Mouse (Mus musculus) gastrocnemius, postnatal 14 days (tissue): ENCODE data around the gene Wwox. TPM values are rescaled to one million over a fixed set of nuclear protein-coding genes. Genes with fewer than 3 reads are reported as not detected.

Experiments used
- DNase-seq: peaks from one replicate; pipeline ENCODE4 v3.0.0; 2021; ENCODE audit warnings: mixed read lengths
- intact Hi-C: fragments of 180-260 bp; cut with DNase I; formaldehyde crosslinking; loops from one replicate; pipeline ENCODE4 v1.15.1; 2025; ENCODE audit warnings: low total_unique reads
- total RNA-seq, 2 experiments: library from RNA; stranded (reverse); gene quantifications; 2 replicates each; pipeline ENCODE4 v1.2.3; 2021

The Wwox gene
- total RNA-seq, 2 experiments from 2014 or later: 7.2 to 7.8 TPM

DNA sequence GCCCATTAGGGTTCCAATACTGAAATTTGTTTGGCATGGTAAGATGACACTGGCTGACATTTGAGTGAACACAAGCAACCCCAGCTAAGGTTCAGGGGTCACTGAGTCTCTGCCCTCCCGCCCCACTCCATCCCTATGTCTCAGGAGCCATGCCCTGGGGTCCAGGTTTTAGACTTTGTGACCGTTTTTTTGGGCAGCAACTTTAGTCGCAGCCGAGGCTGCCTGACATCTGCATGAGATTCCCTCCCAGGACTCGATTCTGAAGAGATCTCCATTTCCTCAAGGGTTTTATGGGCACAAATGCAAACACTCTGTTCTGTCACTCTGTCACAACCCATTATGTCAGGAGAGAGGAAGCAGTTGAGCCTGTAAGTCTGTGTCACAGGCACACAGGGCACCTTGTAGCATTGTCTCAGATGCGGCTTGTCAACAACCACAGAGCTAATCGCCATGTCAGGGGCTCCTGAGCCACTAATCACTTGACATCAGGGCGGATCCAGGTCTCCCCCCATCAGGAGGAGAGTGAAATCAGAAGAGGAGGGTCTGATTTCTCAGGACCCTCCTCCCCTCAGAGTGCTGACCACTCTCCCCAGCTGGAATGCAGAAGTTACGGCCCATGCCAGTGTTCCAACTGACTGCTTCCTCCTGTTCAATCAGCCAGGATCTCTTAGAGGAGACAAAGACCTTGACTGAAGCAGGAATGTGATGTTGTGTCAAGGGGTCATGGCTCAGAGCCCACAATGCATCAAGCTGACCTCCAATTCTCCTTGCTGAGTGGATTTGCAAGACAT lies 704.3 kb downstream of the Wwox start:
- no peak for DNase-seq
- intact Hi-C loops: no loop called here

DNA sequence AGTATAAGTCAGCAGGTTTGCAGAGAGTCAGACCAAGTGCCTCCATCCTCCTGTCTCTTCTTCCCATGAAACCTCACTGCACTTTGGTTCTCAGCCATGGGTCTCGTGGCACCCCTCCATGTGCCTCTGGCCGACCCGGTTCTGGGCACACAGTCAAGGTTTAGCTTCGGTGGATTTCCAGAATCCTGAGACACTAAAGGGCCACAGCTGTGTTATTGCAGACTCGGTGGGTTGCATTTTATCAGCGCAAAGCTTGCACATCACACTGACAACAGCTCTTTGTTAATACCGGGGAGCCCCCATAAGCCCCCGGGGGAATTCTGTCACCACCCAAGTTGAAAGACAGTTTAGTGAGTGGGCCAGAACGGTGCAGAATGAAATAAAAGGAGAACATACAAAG lies 707.6 kb downstream of the Wwox start:
- DNase-seq: peak; percentile 54

DNA sequence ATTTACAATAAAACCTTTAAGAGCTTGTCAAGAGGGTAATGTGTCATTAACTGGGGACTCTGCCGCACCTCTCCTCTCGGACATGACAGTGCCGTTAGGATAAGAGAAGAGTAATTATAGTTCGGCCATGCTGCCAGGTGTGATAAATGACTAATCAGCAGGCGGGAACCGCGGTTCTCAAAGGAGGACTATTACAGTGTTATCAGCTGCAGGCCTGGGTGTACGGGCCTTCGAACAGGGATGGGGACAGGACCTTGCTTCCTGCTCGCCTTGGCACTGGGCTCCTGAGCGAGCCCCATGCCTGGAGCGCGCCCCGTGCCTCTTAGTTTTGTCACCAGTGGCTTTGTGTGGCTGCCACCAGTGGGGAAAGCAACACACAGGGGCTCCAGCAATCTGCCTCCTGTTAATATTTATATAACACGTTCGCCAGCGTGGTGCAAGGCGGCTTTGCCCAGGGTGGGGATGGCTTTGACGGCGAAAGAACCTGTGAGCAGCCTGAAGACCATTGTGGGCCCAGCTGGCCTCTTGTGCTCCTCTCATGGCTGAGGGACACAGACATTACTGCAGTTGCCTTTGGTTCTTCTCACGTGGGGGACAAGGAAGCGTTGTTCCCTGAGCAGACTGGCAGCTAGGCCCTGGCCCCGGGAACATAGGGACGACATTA lies 711.1 kb downstream of the Wwox start:
- intact Hi-C loops: no loop called here
- DNase-seq: no peak

More for the DNA sequence above, 707.6 kb downstream of the Wwox start:
- intact Hi-C loops: no loop called here

DNA sequence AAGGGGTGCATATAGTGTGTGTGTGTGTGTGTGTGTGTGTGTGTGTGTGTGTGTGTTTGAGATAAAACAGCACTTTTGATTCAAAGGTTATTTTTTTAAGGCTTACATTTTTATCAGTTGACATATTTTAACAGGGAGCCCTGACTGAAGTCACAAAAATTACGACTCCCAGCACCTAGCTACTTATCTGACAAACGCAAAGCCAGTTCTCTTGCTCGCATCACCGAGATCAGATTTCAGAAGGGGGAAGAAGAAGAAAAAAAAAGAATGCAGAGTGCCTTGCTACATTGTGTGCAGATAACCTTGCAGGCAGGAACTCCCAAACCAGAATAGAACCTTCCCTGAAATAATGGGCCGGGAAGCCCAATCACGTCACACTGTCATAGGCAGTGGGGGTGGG lies 712.0 kb downstream of the Wwox start:
- intact Hi-C loops: no loop called here
- DNase-seq: no peak

DNA sequence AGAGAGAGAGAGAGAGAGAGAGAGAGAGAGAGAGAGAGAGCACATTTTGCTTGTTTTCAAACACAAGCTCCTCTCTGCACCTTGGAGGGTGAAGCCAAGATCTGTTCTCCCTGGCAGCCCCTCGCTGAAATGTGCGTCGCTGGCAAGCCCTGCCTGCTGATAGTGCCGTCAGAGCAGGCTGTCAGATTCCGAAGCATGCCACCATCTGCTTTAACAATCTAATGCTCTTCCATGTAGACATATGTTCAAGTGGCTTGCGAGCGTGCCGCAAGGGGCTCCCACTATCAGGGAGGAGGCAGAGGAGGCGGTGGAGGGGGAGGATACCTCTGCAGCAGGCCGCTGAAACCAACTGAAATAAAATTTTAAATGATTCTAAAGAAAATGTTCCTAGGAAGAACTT lies 714.6 kb downstream of the Wwox start:
- intact Hi-C loops: no loop called here

DNA sequence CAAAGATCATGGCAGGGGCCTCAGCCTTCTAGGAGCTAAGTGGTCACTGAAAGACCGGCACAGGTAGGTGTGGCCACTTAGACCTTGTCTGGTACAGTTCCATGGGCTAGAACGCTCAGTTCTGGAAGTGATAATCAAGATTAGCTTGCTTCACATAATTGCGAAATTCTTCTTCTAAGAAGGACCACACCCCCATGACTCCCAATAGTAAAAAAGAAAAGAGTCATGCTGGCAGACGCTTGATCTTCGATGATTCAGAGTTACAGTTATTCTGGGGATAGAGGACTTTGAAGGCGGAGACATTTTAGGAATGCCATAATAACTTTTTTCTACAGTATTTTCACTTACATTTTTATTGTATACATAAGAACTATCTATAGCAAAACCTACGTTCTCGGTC lies 716.7 kb downstream of the Wwox start:
- intact Hi-C loops: no loop called here
- no peak for DNase-seq

More for the DNA sequence above, 714.6 kb downstream of the Wwox start:
- no peak for DNase-seq

DNA sequence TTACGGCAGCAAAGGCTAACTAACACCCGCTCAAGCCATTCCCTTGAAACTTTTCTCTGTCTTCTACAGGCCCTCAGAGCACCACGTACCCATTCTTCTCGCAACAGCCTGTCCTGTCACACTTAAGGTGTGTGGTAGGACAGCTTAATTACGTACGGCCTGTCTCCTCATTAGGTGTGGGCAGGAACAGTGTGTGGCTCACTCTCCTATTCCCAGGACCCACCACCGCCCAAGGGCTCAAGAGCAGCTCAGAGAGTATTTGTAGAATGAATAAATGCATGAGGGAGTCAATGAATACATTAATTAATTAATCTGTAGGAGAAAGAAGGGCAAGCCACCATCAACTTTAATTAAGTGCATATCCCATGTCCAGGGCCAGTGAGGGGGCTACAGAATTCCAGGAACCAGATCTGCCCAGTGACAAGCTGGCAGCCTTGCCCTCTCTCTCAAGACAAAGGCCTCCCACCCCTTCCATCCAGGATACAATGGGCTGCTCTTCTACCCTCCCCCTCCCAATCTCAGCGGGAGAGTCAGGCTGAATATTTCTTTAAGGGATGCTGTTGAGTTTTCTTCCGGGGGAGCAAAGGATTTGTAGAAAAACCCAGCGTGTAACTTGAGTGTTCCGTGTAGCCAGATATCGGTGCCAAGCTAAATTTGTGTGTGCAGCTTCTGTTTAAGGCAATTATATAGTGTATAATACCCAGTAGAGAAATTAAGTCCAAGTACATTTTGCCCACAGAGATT lies 718.7 kb downstream of the Wwox start:
- no peak for DNase-seq
- intact Hi-C loops: no loop called here

DNA sequence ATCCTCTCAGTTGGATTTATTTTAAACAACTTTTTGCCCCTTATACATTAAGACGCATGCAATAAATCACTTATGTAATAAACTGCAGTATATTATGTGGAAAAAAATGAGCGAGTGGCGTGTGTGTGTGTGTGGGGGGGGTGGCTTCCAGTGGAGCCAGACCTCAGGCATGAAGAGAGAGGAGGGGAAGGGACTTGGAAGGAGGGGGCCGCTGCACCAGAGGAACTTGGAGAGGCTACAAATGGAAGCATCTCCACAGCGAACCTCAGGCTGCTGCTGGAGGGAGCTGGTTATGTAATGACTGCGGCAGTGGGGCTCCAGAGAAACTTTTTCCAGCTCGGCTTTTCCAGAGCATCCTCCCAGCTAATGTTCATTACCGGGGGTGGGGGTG lies 719.3 kb downstream of the Wwox start:
- DNase-seq: peak; percentile 22
- intact Hi-C loops: no loop called here

DNA sequence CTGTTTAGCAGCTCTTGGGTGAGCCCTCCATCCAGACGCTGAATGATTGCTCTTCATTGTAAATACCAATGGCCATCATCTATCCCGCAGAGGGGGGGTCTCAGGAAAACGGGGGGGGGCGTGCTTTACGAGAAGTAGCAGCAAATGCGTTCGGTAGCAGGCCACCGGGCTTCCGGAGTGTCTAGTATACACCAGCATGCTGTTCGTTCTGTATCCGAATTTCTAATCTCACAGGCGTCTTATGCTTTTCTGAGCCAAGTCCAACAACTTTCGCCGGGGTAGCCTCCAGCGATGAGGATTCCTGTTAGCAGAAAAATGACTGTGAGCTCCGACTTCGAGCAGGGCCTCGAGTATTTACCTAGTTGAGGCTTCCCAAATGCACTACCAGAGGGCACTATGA lies 719.8 kb downstream of the Wwox start:
- DNase-seq: peak; percentile 22
- intact Hi-C loops: no loop called here

DNA sequence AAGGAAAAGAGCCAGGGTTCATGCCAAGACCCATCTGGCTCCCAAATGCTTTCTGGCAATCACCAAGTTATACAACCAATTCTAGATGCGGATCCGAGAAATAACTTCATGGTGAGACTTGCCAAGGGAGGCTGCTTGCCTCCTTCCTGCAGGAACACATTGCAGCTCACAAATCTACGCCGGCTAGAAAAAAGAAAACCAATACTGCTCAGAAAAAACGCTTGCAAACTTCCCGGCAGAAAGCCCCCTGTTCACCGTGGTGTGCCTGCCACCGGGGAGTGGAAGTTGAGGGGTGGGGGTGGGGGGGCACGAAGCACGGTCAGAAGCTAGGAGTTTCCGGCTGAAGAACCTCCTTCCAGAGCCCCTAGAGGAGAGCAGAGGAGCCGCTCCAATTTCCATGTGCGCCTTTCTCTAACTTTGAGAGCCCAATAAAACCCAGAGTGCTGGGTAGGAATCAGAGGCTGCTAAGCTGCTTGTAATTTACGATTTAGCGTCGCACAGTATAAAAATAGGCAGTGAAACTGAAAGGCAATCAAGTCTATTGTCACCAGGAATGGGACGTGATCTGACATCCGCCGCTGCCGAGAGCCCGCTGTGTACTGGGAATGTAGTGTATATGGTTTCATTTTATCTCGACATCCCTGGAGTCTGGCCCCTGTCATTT lies 720.4 kb downstream of the Wwox start:
- DNase-seq: peak; percentile 34

DNA sequence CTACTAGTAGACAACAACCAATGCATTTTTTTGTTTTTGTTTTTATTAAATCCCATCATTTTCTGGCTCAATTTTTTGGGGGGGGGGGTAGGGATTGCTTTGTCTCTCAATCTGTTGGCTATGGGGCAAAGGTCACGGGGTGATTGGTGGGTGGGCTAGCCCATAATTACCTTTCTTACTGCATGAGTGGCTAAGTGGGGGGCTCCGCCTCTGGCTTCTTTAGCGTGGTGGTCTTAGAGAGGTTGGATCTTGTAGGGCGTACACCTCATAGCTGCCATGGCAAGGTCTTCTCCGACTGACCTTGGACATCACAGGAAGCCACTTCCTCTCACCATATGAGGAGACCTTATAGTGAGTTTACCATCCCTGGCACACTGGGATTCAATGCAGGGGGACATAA lies 721.0 kb downstream of the Wwox start:
- intact Hi-C loops: no loop called here
- no peak for DNase-seq

More for the DNA sequence above, 720.4 kb downstream of the Wwox start:
- intact Hi-C loops: no loop called here

DNA sequence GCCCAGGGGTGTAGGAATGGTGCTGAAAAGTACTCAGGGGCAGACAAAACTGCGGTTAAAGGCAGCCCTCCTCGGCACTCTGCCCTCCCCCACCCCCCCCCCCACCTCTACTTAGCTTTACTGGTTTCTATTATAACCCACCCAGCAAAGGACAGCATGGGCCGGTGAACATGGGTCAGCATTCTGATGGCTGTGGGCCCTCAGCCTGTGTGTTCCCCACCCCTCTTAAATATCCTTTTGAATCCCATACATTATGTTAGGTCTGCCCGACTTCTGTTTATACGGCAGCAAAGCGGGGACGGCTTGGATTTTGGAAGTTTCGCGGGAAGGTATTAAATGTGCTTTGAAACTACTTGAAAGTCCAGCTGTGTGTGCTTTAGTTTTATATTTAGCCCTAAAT lies 722.1 kb downstream of the Wwox start:
- DNase-seq: no peak
- intact Hi-C loops: no loop called here

DNA sequence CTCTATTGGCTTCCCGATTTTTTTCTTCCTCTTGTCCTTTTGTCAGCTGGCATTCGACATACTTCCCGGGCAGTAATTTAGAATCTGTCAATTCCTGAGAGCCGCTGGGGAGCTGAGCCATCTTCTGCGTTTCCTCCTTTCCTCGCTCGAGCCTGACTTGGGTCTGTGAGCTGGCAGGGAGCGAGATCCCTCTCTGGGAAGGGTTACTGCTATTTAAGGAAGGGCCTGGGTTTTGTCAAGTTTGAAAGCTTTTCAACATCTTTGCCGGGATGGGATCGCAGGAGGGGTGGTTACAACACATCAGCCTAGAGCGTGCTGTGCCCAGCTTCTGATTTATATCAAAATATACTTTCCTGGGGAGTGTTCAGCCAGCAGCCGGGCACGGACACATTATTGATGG lies 725.4 kb downstream of the Wwox start:
- intact Hi-C loops: no loop called here
- no peak for DNase-seq

DNA sequence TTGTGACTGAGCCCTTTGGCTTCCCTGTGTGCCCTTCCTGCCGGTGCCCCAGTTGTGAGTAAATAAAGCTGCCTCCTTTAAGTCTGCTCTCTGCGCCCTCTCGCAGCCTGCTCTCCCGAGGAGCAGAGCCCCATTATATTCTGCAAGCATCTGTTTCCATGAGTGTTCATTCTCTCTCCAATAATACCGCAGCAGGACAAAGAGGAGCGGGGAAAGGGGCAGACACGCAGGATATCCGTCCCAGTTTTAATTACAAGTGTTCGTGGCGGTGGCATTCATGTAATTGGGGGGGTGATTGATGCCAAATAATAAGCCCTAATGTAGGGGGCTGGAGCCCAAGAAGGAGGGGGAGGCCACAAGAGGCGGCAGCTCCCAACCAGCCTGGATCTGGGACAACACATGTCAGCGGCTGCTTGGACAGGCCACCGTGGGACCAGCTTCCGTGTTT lies 734.2 kb downstream of the Wwox start:
- no peak for DNase-seq
- intact Hi-C loops: no loop called here

DNA sequence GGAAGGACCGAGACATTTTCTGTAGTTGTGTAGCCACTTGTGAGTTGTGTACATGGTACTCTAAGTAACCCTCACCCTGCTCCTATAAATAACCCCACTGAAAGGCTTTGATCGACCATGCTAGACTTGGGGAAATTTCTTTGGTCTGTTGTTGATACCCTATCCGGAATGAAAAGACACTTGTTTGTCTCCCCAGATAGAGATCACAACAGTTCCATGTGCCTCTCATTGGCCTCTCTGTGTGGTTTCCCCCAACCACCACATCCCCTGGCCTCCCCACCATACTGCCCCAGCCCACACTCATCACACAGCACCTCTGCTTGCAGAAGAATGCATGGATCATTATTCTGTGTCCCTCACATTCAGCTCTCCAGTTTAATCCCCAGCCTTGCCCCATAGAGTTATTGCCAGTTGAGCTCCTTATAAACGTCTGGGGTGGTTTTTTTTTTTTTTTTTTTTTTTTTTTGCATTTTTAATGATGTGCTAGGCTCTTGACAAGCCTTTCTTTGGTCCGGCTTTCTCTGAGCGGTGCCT lies 746.0 kb downstream of the Wwox start:
- DNase-seq: no peak
- intact Hi-C loops: no loop called here

DNA sequence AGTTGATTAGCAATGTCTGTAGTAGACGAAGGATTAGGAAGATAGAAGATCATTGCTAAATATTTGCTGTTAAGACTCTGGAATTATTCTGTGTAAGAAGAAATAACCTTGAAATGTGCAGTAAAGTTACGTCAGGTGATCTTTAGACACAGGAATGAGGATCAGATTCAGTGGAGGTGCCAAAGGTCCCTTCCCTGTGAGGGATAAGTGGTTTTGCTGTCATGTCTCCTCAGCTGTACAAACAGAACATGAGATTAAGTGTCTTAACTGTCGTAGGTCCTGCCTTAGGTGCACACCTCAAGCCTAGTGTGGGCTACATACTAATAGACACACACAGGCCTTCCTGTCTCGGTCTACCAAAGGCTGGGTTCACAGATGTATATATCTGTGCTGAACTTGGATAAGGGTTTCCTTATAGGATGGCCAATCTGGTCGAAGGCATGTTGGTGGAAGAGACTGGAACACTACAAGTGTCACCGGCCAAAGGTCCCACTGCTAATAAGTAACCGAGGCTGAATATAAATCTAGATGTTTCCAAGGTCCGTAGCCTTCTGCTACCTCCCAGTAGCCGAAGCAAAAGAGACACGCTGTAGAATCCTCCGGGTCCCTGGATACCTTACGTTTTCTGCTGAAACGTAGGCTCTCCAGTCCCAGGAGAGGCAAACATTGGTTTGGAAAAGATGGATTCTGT lies 746.8 kb downstream of the Wwox start:
- DNase-seq: no peak
- intact Hi-C loops: no loop called here

DNA sequence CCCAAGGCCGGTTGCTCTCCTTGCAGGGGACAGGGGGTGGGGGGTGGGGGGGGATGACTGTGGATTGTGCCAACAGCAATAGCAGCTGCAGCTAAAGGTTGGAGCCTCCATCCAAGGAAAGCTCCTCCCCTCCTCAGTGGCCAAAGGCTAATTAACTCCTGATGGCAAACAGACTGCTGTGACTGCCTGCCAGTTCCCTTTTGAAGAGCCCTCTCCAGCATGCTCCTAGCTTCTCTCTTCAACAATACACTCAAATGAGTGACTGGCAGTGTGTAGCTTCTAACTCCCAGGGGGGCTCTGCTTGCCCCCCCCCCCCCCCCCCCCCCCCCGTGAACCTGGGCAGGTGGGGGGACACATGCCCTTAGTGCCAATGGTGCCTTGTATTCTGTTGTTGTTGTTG lies 747.4 kb downstream of the Wwox start:
- intact Hi-C loops: no loop called here

DNA sequence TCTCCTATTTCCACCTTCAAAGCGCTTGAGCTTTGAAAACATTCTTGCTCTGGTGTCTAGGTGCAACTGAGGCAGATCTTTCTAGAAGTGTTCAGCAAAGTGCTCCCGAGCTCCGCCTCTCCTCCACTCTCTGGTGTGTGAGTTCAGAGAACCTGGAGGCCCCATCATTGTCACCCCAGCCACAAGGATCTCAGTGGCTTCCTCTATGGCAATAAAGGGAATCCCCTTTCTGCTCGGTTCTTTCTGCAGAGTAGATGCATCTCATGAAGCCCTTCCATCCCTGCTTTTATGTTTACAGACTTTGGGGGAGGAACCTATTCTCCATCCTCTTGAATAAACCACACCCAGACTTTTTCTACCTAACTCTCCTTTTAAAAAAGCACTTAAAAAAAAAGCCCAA lies 749.0 kb downstream of the Wwox start:
- DNase-seq: no peak
- intact Hi-C loops: no loop called here

More for the DNA sequence above, 747.4 kb downstream of the Wwox start:
- no peak for DNase-seq

DNA sequence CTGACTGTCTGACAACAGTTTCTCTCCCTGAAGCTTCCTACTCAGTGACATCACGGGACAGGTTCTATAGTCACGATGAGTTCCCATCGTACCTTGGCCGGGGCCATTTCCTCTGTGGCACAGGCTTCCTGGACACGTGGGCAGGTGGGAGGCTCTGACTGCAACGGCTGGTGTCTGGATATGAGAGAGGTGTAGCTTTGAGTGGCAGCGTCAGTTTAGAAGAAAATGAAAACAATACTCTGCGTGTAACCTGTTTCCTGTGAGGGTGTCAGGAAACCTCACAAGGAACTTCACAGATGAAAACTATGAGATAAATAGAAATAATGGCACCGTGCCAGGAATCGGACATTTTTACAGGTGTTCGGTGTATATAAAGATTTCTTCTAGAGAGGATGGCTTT lies 750.4 kb downstream of the Wwox start:
- intact Hi-C loops: no loop called here
- DNase-seq: no peak
